Mouse (Mus musculus): ENCODE results near the gene Gtf2ird2. TPM values are rescaled to one million over a fixed set of nuclear protein-coding genes. Genes with fewer than 3 reads are reported as not detected.

The Gtf2ird2 gene
- polyA plus RNA-seq, 1 experiment from 2014 or later: 6.9 TPM

DNA sequence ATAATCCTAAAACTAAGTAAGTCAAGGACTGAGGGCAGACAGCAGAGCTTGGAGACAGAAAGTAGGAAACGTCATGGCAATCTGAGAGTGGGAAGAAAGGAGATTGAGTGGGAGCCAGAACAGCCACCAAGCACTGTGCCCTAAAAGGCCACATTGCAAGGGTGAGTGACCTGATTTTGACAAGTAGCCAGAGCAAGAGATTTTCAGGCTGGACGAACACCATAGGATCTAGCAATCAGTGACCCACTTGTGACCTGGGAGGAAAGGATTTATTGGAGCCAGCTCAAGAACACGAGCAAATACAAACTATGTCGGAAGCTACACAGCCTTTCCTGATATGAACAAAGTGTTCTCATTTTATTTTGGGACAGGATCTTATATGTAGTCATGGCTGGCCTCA, 1.1 kb upstream of the Gtf2ird2 start:
- 0 out of 2 replicates have a peak overlapping the region, but pooled peaks have one; percentile 75 for H3K4me3 ChIP-seq
- H3K4me2 ChIP-seq: peak overlapping the region; percentile 78; the same call in 1 of the 2 replicates
- WGBS: 65% methylated on average over 4 of the region's 4 CpGs
- no peaks in the 10 kb centered on the region for H3K9me3 ChIP-seq (replicated peaks)
- no peak for ATAC-seq (ENCODE audit: insufficient number of reproducible peaks, low FRiP score)
- no peaks in the 10 kb centered on the region for H3K36me3 ChIP-seq
- no peak overlapping the region for H3K9ac ChIP-seq
- H3K4me1 ChIP-seq (replicated peaks): peaks cover 12% of the 10 kb centered on the region
- H3K27me3 ChIP-seq (replicated peaks): no peaks in the 10 kb centered on the region
- 0 out of 2 replicates have a peak overlapping the region, but pooled peaks have one; percentile 14 for H3K27ac ChIP-seq (ENCODE audit: poor library complexity, severe bottlenecking)

DNA sequence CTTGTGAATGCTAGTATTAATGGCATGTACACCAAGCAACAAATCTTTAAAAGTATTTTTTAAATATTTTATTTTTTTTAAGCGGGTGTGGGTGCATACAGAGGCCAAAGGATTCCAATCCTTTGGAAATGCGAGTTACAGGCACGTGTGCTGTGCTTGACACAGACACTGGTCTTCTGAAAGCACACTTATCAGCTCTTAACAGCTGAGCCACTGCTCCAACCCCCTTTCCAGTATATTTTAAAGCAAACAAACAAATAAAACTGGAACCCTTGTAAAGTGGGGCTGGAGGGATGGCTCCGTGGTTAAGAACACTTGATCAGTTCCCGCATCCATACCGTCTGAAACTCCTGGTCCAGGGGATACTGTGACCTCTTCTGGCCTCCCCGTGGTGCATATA, 657 bp upstream of the Gtf2ird2 start:
- Histone ChIP-seq H3K27ac (ENCODE audit: poor library complexity, severe bottlenecking) (no peak overlapping the region; the same call in 1 of the 2 replicates), H3K27me3 (replicated peaks) (no peaks in the 10 kb centered on the region), H3K4me1 (replicated peaks) (peaks cover 12% of the 10 kb centered on the region), H3K4me2 (peak overlapping the region; percentile 78), H3K4me3 (peak overlapping the region; percentile 75), H3K36me3 (no peaks in the 10 kb centered on the region), H3K9me3 (replicated peaks) (no peaks in the 10 kb centered on the region), H3K9ac (peak overlapping the region; percentile 87)
- ATAC-seq (ENCODE audit: insufficient number of reproducible peaks, low FRiP score): no peak
- 59% methylated on average over 7 of the region's 7 CpGs for WGBS

DNA sequence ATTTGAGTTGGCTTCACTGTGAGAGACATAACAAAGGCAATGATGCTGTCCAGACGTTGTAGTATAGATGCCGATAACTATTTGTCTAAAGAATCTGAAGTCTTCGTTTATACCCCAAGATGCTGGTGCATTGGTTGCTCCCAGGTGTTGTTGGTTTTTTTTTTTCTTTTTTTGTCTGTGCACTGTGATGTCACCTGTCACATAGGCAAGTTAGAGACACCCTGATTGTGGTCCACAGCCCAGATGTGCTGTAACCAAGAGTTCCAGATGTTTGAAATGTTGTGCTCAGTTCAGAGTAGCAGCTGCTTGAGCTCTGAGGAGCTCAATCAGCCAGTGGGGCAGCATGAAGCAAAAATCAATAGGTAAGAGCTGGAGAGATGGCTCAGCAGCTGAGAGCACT, 2.2 kb downstream of the Gtf2ird2 start:
- Histone ChIP-seq H3K4me1 (replicated peaks) (peaks cover 12% of the 10 kb centered on the region), H3K9ac (no peak overlapping the region), H3K4me2 (no peak overlapping the region), H3K36me3 (0 out of 2 replicates have a peak, but pooled peaks cover 2% of the 10 kb centered on the region), H3K4me3 (no peak overlapping the region), H3K9me3 (replicated peaks) (no peaks in the 10 kb centered on the region), H3K27me3 (replicated peaks) (no peaks in the 10 kb centered on the region), H3K27ac (ENCODE audit: poor library complexity, severe bottlenecking) (no peak overlapping the region)
- no peak for ATAC-seq (ENCODE audit: insufficient number of reproducible peaks, low FRiP score)
- whole genome bisulfite sequencing: 83% methylated on average over 3 of the region's 3 CpGs

DNA sequence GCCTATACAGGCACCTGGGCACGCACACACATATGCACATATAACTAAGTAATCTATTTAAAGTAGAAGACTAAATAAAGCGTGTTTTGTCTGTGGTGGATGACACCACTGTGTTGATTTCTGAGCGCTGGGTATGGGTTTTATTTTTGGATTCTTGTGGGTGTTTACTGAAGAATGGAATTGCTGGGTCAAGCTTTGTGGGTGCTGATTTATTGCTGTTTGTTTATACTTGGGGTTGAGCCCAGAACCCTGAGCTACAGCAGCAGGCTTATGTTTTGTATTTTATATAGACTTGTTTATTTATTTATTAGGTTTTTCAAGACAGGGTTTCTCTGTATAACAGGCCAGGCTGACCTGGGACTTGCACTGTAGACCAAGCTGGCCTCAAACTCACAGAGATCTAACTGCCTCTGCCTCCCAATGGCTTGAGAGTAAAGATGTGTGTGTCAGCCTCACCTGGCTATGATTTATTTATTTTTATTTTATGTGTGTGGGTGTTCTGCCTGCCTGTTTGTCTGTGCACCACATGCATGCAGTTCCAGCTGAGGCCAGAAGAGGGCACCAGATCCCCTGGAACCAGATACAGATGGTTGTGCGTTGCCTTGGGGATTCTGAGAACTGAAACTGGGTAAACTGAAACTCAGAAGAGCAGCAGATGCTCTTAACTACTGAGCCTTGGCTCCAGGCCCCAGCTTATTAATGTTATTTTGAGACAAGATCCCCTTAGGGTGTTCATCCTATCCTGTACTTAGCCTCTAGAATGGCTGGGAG, 3.3 kb downstream of the Gtf2ird2 start:
- 74% methylated on average over 4 of the region's 4 CpGs for WGBS
- H3K27ac ChIP-seq (ENCODE audit: poor library complexity, severe bottlenecking): no peak overlapping the region
- 0 out of 2 replicates have a peak, but pooled peaks cover 4% of the 10 kb centered on the region for H3K36me3 ChIP-seq
- ATAC-seq (ENCODE audit: insufficient number of reproducible peaks, low FRiP score): no peak
- H3K4me1 ChIP-seq (replicated peaks): peaks cover 12% of the 10 kb centered on the region
- H3K4me2 ChIP-seq: no peak overlapping the region
- no peak overlapping the region for H3K4me3 ChIP-seq
- H3K27me3 ChIP-seq (replicated peaks): no peaks in the 10 kb centered on the region
- no peaks in the 10 kb centered on the region for H3K9me3 ChIP-seq (replicated peaks)
- no peak overlapping the region for H3K9ac ChIP-seq

DNA sequence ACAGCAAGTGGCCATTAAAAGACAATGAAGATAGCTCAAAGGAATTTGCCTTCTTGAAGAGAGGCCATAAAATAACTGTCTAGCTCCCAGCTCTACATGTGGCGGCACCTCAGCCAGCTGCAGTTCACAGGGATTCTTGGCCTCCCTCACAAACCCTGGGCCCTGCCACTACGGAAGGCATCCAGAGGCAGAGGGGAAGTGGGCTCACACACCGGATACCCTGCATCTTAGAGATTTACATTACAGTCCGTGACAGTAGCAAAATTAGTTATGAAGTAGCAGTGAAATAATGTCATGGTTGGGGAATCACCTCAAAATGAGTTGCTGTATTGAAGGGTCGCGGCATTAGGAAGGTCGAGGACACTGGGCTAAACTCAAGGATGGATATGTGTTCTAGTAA, 4.8 kb downstream of the Gtf2ird2 start:
- H3K9ac ChIP-seq: no peak overlapping the region
- WGBS: 79% methylated on average over 7 of the region's 7 CpGs
- no peak overlapping the region for H3K27ac ChIP-seq (ENCODE audit: poor library complexity, severe bottlenecking)
- no peak overlapping the region for H3K4me2 ChIP-seq
- no peaks in the 10 kb centered on the region for H3K27me3 ChIP-seq (replicated peaks)
- 0 out of 2 replicates have a peak, but pooled peaks cover 4% of the 10 kb centered on the region for H3K36me3 ChIP-seq
- H3K9me3 ChIP-seq (replicated peaks): no peaks in the 10 kb centered on the region
- ATAC-seq (ENCODE audit: insufficient number of reproducible peaks, low FRiP score): no peak
- no peak overlapping the region for H3K4me3 ChIP-seq
- H3K4me1 ChIP-seq (replicated peaks): peaks cover 2% of the 10 kb centered on the region

DNA sequence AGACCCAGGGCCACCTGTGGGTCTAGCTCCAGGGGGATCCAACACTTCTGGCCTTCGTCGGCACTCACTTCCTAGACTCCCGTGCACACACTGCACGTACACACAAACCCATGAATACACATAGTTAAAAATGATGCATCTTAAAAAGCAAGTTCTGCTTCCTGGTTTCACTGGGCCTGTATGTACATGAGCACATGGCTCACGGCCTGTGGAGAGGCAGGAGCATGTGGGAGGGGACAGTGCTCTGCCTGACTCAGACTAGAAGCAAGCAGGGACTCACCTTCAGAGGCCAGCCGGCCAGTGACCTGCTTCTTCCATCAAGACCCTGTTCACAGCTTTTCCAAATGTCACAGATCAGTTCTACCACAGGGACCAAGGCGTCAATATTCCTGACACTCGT, 9.8 kb downstream of the Gtf2ird2 start:
- 83% methylated on average over 8 of the region's 8 CpGs for WGBS
- Histone ChIP-seq H3K9me3 (replicated peaks) (no peaks in the 10 kb centered on the region), H3K27ac (ENCODE audit: poor library complexity, severe bottlenecking) (no peak overlapping the region), H3K27me3 (replicated peaks) (no peaks in the 10 kb centered on the region), H3K36me3 (peaks cover 35% of the 10 kb centered on the region), H3K4me3 (no peak overlapping the region), H3K4me1 (replicated peaks) (no peaks in the 10 kb centered on the region), H3K4me2 (no peak overlapping the region), H3K9ac (no peak overlapping the region)
- ATAC-seq (ENCODE audit: insufficient number of reproducible peaks, low FRiP score): no peak

DNA sequence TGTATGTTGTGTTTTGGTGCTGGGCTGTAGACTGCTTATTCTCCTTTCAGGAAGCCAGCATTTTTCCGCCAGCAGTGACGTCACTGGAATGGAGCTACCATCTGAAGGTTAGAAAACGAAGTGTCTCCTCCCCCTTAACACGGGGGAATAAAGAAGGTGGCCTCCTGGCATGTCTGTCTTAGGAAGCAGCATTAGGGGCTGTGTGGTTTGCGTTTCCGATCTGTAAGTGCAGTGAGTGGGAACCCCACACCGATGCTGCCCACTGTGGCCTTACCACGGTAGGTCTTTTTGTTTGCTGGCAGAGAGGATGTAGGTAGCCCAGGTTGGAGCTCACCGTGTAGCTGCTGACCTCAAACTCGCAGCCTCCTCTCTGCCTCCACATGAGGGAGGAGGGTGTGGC, 22.9 kb downstream of the Gtf2ird2 start:
- ATAC-seq (ENCODE audit: insufficient number of reproducible peaks, low FRiP score): no peak
- peaks cover 5% of the 10 kb centered on the region; the same call in 1 of the 2 replicates for H3K4me1 ChIP-seq (replicated peaks)
- no peaks in the 10 kb centered on the region for H3K27me3 ChIP-seq (replicated peaks)
- no peak overlapping the region for H3K27ac ChIP-seq (ENCODE audit: poor library complexity, severe bottlenecking)
- H3K4me3 ChIP-seq: no peak overlapping the region
- H3K36me3 ChIP-seq: peaks cover 38% of the 10 kb centered on the region
- 0 out of 2 replicates have a peak, but pooled peaks cover 11% of the 10 kb centered on the region for H3K9me3 ChIP-seq (replicated peaks)
- no peak overlapping the region for H3K4me2 ChIP-seq
- no peak overlapping the region for H3K9ac ChIP-seq
- 77% methylated on average over 10 of the region's 10 CpGs for WGBS

DNA sequence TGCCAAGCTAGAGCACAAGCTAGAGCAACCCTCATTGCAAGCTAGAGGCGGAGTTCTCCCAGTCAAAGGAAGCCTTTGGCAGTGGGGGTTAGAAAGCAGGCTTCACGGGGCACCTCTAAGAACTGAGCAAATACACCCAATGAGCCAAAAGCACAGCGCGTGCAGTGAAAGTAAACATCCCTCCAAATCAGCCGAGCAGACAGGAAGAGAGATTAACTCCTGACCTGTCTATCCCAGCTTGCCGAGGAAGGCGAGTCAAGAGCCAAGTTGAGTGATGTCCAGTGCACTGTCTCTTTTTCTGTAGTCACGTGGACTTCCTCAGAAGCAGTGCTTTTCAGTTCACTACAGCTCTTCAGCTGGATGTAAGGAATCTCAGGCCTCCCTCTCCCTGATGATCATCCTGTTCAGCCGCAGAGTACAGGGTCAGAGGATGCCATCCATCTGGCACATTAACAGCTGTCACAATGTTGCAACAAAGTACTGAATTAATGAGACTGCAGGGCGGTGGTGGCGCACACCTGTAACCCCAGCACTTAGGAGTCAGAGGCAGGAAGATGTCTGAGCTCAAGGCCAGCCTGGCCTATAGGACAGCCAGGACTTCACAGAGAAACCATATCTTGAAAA, 26.2 kb downstream of the Gtf2ird2 start:
- H3K4me3 ChIP-seq: no peak overlapping the region
- H3K9me3 ChIP-seq (replicated peaks): 0 out of 2 replicates have a peak, but pooled peaks cover 11% of the 10 kb centered on the region
- H3K27ac ChIP-seq (ENCODE audit: poor library complexity, severe bottlenecking): no peak overlapping the region
- 40% methylated on average over 11 of the region's 11 CpGs for WGBS
- no peaks in the 10 kb centered on the region for H3K27me3 ChIP-seq (replicated peaks)
- H3K36me3 ChIP-seq: peaks cover 21% of the 10 kb centered on the region; the same call in 1 of the 2 replicates
- H3K4me2 ChIP-seq: no peak overlapping the region
- ATAC-seq (ENCODE audit: insufficient number of reproducible peaks, low FRiP score): no peak
- H3K9ac ChIP-seq: no peak overlapping the region
- peaks cover 5% of the 10 kb centered on the region; the same call in 1 of the 2 replicates for H3K4me1 ChIP-seq (replicated peaks)

DNA sequence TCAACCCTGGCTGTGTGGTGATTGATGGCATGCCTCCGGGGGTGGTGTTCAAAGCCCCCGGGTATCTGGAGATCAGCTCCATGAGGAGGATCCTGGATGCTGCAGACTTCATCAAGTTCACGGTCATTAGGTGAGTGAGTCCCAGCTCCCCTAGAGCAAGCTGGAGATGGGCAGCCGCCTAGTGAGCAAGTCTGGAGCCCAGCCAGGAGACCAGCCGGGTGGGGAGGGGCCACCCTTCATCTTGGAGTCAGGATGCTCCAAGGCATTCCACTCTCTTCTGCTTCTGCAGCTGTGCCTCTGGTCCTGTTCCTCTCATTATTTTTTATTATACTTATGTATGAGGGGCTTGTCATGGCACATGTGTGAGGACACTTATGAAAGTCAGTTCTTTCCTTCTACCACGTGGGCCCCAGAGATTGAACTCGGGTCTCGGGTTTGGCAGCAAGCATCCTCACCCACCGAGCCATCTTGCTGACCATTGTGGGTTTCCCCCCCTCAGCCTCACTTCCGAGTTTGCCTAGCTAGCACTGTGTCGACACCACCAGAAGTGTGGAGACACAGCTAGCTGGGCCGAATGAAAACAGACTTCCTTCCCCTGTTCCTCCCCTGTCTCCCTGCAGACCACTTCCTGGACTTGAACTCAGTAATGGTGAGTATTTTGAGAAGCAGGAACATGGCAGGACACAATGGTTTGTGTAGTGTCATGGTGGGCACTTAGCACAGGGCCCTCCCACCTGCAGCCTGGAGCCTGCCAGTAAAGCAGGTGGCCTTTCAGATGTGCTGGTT, 30.4 kb downstream of the Gtf2ird2 start:
- no peak overlapping the region for H3K9ac ChIP-seq
- no peak overlapping the region for H3K27ac ChIP-seq (ENCODE audit: poor library complexity, severe bottlenecking)
- no peak overlapping the region for H3K4me2 ChIP-seq
- H3K36me3 ChIP-seq: peaks cover 23% of the 10 kb centered on the region
- no peak for ATAC-seq (ENCODE audit: insufficient number of reproducible peaks, low FRiP score)
- WGBS: 61% methylated on average over 12 of the region's 12 CpGs
- no peak overlapping the region for H3K4me3 ChIP-seq
- no peaks in the 10 kb centered on the region for H3K9me3 ChIP-seq (replicated peaks)
- H3K27me3 ChIP-seq (replicated peaks): no peaks in the 10 kb centered on the region
- H3K4me1 ChIP-seq (replicated peaks): peaks cover 5% of the 10 kb centered on the region; the same call in 1 of the 2 replicates

DNA sequence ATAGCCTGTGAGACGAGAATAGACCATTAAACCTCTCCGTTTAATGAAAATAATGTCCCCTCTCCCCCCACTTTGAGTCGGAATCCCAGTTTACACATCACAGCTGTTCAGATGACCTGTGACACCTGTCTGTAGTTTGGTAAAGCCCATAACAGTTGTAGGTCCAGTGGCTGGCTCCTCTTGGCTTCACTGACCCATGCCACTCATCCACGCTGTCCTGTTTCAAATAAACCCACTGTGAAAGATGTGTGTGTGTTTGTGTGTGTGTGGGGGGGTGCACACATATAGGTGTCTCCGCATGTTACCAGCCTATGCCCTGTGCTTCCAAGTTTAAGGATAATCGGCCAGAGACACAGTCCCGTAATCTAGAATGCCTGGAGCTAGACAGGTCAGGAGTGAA, 34.1 kb downstream of the Gtf2ird2 start:
- 89% methylated on average over 7 of the region's 7 CpGs for WGBS
- H3K36me3 ChIP-seq: peaks cover 16% of the 10 kb centered on the region
- H3K27ac ChIP-seq (ENCODE audit: poor library complexity, severe bottlenecking): no peak overlapping the region
- H3K9ac ChIP-seq: no peak overlapping the region
- no peak for ATAC-seq (ENCODE audit: insufficient number of reproducible peaks, low FRiP score)
- H3K27me3 ChIP-seq (replicated peaks): peaks cover 15% of the 10 kb centered on the region
- no peak overlapping the region for H3K4me2 ChIP-seq
- no peaks in the 10 kb centered on the region for H3K9me3 ChIP-seq (replicated peaks)
- H3K4me3 ChIP-seq: no peak overlapping the region
- peaks cover 12% of the 10 kb centered on the region for H3K4me1 ChIP-seq (replicated peaks)

DNA sequence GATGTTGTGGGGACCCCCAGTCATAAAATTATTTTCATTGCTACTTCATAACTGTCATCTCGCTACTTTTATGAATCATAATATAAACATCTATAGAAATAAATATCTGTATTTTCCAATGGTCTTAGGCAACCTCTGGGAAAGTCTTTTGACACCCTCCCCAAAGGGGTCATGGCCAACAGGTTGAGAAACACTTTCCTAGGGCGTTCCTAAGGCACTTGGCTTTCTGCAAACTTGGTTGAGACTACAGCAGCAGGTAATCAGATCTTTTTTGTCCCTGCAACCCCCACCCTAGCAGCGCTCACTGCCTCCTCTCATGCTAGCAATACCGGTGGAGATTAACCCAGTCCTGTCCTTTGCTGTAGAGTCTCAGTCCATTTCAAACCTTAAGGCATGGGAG, 37.5 kb downstream of the Gtf2ird2 start:
- ATAC-seq (ENCODE audit: insufficient number of reproducible peaks, low FRiP score): no peak
- WGBS: 43% methylated on average over 4 of the region's 4 CpGs
- Histone ChIP-seq H3K9me3 (replicated peaks) (no peaks in the 10 kb centered on the region), H3K9ac (peak overlapping the region; percentile 59; the same call in 1 of the 2 replicates), H3K4me1 (replicated peaks) (peaks cover 15% of the 10 kb centered on the region), H3K36me3 (peaks cover 7% of the 10 kb centered on the region), H3K4me2 (peak overlapping the region; percentile 81), H3K27me3 (replicated peaks) (peaks cover 20% of the 10 kb centered on the region), H3K4me3 (peak overlapping the region; percentile 47), H3K27ac (ENCODE audit: poor library complexity, severe bottlenecking) (no peak overlapping the region)

Measured in heart, embryonic 12.5 days (tissue).